Mouse (Mus musculus) ovary, postnatal 36 days (tissue): ENCODE results near the gene Ubap1.

Source experiments
- DNase-seq: peaks from one replicate; pipeline ENCODE4 v3.0.0; 2022; ENCODE audit warnings: low spot score, mixed read lengths

The Ubap1 gene

GRCm38 (mm10) chr4:41357154-41357553 lies 8.4 kb downstream of the Ubap1 start:
- DNase-seq, result no peak

DNA sequence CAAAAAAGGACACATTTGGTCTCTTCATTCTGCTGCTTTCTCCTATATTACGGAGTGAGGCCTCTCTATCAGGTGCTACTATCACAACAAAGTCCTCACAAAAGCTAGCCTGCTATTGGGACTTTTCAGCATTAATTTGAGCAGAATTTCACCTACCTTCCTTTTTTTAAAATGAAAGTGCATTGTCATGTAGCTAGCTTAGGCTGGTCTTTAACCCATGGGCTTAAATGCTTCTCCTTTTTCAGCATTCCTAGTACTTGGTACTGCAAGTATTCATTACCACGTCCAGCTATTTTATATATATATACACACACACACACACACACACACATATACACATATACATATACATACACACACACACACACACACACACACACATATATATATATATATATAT lies 9.9 kb downstream of the Ubap1 start:
- DNase-seq, result no peak

DNA sequence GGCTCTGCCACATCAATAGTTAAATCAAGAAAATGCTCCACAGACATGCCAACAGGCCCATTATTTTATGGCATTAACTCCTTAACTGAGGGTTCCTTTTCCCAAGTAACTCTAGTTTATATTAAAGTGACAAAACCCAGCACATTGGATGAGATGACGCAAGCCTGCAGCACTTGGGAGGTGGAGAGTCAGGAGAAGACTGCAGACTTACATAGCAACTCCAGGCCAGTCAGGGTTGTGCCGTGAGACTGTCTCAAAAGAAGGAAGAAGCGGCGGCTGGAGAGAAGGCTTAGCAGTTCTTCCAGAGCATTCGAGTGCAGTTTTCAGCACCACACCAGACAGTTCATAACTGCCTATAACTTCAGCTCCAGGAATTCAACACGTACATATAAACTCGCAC lies 10.6 kb downstream of the Ubap1 start:
- DNase-seq, result no peak

- DNase-seq, result no peak
Observed at GRCm38 (mm10) chr4:41361059-41361458, 12.3 kb downstream of the Ubap1 start.

GRCm38 (mm10) chr4:41368198-41368597 lies 19.4 kb downstream of the Ubap1 start:
- DNase-seq, result no peak

GRCm38 (mm10) chr4:41369702-41370437 lies 21.1 kb downstream of the Ubap1 start:
- DNase-seq, result no peak

GRCm38 (mm10) chr4:41377567-41377966 lies 28.8 kb downstream of the Ubap1 start:
- no peak for DNase-seq

DNA sequence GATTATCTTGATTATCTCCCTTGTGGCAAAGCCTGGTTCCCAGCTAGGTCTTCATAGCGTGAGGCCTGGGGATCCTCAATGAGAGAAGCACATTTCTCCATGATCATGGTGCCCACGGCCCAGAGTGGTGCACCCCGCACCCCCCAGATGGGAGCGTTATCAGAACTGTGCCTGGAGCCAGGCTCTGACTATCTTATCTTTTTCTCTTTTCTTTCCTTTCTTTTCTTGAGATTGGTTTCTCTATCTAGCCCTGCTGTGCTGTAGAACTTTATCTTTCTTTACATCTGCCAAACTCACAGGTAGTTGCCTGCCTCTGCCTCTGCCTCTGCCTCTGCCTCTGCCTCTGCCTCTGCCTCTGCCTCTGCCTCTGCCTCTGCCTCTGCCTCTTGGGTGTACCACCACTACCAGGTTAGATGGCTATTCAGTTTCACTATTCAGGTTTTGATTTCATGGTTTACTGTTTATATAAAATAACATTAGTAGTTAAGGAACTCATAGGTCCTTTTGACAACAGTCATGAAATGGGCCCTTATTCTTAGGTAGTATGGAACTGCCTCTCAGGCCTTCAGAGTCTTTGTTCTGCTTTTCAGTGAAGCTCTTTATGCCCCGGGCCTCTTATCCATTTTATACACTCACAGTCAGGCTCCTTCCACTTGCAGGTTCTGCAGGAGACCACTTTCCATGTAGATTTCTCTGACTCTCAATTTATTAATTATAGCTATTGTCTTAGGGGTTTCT lies 32.6 kb downstream of the Ubap1 start:
- DNase-seq, result no peak

GRCm38 (mm10) chr4:41386412-41386975 lies 37.7 kb downstream of the Ubap1 start:
- DNase-seq, result no peak

GRCm38 (mm10) chr4:41387755-41388469 lies 39.1 kb downstream of the Ubap1 start:
- no peak for DNase-seq

- no peak for DNase-seq
Observed at GRCm38 (mm10) chr4:41388616-41389015, 39.8 kb downstream of the Ubap1 start.

GRCm38 (mm10) chr4:41389240-41389639 lies 40.4 kb downstream of the Ubap1 start:
- no peak for DNase-seq

- peak; percentile 74 for DNase-seq
Observed at GRCm38 (mm10) chr4:41390122-41390521, 41.3 kb downstream of the Ubap1 start.

GRCm38 (mm10) chr4:41391015-41391414 lies 42.2 kb downstream of the Ubap1 start:
- DNase-seq, result no peak

- no peak for DNase-seq
Observed at GRCm38 (mm10) chr4:41394651-41395050, 45.9 kb downstream of the Ubap1 start.

GRCm38 (mm10) chr4:41398353-41398752 lies 49.6 kb downstream of the Ubap1 start:
- DNase-seq, result no peak

GRCm38 (mm10) chr4:41399904-41400303 lies 51.1 kb downstream of the Ubap1 start:
- no peak for DNase-seq

DNA sequence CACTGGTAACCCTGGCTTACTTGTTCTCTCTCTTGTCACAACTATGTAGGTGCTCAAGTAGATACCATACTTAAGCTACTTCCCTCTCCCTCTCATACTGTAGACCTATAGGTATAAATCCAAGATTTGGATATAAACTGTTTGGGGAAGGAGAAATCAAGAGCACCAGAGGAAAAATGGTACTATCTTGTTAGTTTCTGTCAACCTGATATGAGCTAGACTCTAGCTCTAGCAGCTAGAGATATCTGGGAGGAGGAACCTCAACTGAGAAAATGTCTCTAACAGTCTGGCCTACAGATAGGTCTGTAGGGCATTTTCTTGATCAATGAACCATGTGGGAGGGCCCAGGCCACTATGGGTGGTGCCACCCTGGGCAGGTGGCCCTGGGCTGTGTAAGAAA lies 52.4 kb downstream of the Ubap1 start:
- DNase-seq, result no peak

DNA sequence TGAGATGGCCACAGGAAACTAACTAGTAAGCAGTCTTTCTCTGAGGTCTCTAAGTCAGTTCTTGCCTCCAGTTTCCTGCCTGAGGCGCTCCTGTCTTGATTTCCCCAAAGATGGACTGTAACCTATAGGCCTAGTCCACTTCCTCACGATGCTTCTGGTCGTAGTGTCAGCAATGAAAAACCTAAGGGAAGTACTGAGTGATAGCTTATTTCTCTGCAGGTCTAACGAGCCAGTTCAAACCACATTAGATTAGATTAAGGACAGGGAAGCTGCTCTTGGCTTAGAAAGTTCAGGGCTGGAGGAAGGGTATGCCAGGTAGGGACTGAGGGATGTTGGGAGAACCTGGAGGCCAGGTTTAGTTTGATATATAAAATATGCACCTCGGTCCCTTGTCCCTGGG lies 52.8 kb downstream of the Ubap1 start:
- DNase-seq, result no peak

- no peak for DNase-seq
Observed at GRCm38 (mm10) chr4:41406597-41406996, 57.8 kb downstream of the Ubap1 start.

- no peak for DNase-seq
Observed at GRCm38 (mm10) chr4:41407353-41407752, 58.6 kb downstream of the Ubap1 start.

DNA sequence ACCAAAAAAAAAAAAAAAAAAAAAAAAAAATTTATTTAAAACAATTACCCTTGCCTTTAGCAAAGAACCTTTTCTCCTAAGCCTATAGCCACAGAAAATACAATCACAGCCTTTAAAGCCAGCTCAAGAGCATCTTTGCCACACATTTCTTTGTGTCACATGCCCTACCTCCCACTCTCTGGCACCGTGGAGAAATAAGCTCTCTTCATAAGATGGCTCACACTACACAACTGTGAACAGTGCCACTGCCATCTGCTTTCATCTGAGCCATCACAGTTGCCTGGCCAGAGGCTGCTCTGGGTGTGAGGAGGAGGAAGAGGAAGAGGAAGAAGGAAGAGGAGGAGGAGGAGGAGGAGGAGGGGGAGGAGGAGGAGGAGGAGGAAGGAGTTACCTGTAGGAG lies 60.5 kb downstream of the Ubap1 start:
- DNase-seq, result no peak

DNA sequence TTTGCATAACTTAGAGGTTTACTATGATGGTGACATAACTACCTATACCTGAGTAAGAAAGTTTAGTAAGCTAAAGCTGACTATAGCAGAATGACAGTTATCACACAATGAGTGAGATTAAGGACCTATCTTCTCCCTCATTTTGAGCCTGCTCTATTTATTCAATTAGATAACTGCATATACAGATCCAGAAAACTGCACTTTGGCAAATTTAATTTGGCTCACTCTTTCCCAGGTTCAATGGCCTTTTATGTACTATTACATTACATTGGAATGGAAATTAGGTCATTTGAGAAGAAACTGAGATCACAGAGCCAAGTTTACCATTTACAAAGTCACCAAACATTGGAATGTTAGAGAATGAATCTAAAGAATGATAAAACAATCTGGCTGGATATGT lies 68.2 kb downstream of the Ubap1 start:
- DNase-seq, result no peak
